Comparison of ENCODE assay signal across 12 mouse cellular contexts in the genomic region with DNA sequence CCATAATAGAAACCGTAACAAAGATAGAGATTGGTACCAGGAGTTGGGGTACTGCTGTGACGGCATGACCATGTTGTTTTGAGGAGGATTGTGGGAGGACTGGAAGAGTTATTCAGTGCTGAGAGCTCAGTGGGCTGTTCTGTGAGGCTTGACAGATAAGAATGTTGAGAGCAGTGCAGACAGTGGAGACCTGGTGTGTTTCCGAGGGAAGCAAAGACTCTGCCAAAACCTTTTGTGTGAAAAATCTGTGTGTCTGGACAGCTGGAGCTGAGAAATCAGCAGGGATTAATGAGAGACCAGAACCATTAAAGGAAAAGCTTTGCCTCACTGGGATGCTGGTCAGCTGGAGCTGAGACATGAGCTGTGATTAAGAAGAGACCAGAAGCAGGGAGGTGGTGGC. TPM values are rescaled to one million over a fixed set of nuclear protein-coding genes. Genes with fewer than 3 reads are reported as not detected.
DNase-seq lines count a peak whose midpoint lies in the region; ATAC-seq and TF ChIP-seq lines count a peak whose summit lies in the region.
"Had no signal": no experiment of that assay in that cellular context is flagged by ENCODE, and none has a peak within 500 bp of the region (broad histone marks: within the 10 kb centered on the region; RNA-seq: fewer than 3 reads in every experiment).

No protein-coding gene starts in this region.

- H3K36me3 ChIP-seq in midbrain, embryonic 12.5 days = peaks cover 28% of the 10 kb centered on the region
- no peaks in the 10 kb centered on the region for H3K36me3 ChIP-seq in midbrain, embryonic 11.5 days (ENCODE audit: control insufficient read depth, insufficient read depth, low read length)
- peaks cover 4% of the 10 kb centered on the region; the same call in 1 of the 2 replicates for H3K36me3 ChIP-seq in limb, embryonic 14.5 days (ENCODE audit: control insufficient read depth, insufficient read depth, low read length)
- H3K36me3 ChIP-seq: liver, embryonic 15.5 days had no signal

- TF ChIP-seq CTCF in gastrocnemius, adult 2 months (IDR thresholded peaks at IDR 0.05) = no peak

- intact Hi-C loops in gastrocnemius, adult 2 months (cut with DNase I) = loop anchor here (1.0 kb wide), 1 partner anchor 35 kb away; no protein-coding TSS in a partner anchor
- intact Hi-C loops in left cerebral cortex, postnatal 14 days (cut with DNase I) = no loop called here

- DNase-seq in gastrocnemius, adult 2 months = no peak
- no peak for DNase-seq in gastrocnemius, postnatal 25 days
- no peak for DNase-seq in midbrain, embryonic 11.5 days (ENCODE audit: low spot score, missing footprints)
- peak; percentile 63 to 70 for DNase-seq in heart, adult 9 months (ENCODE audit: low spot score in 2 of 2)
- no peak for DNase-seq in limb, embryonic 14.5 days (ENCODE audit: low spot score)
- no peak for DNase-seq in embryo, embryonic 10 days (ENCODE audit: low spot score)
- DNase-seq in left cerebral cortex, postnatal 14 days (ENCODE audit: low spot score in 2 of 2) = no peak
- DNase-seq: kidney, postnatal 4 days had no signal

- 55% methylated on average over 3 of the region's 3 CpGs for WGBS in midbrain, embryonic 12.5 days
- 64% methylated on average over 3 of the region's 3 CpGs for WGBS in midbrain, embryonic 11.5 days
- WGBS in limb, embryonic 14.5 days = 66% methylated on average over 3 of the region's 3 CpGs

- H3K4me1 ChIP-seq in midbrain, embryonic 12.5 days = no peaks in the 10 kb centered on the region
- no peaks in the 10 kb centered on the region for H3K4me1 ChIP-seq in midbrain, embryonic 11.5 days (ENCODE audit: control insufficient read depth, insufficient read depth, low read length)
- H3K4me1 ChIP-seq in limb, embryonic 14.5 days (ENCODE audit: control insufficient read depth, insufficient read depth, low read length) = peaks cover 12% of the 10 kb centered on the region; the same call in 1 of the 2 replicates

- ATAC-seq in midbrain, embryonic 12.5 days (ENCODE audit: low FRiP score, low read depth) = no peak
- ATAC-seq in midbrain, embryonic 11.5 days (ENCODE audit: low FRiP score) = no peak
- ATAC-seq in limb, embryonic 14.5 days (ENCODE audit: low FRiP score, low read depth) = no peak
- ATAC-seq: activated CD4-positive, CD25-positive, alpha-beta regulatory T cell, adult 4 months had no signal

- H3K27ac ChIP-seq in gastrocnemius, adult 2 months = peak overlapping the region; percentile 75
- peak overlapping the region; percentile 10; the same call in 1 of the 2 replicates for H3K27ac ChIP-seq in midbrain, embryonic 12.5 days (replicated peaks)
- H3K27ac ChIP-seq in midbrain, embryonic 11.5 days (ENCODE audit: low read depth, low read length) = no peak overlapping the region
- 0 out of 2 replicates have a peak overlapping the region, but pooled peaks have one; percentile 21 for H3K27ac ChIP-seq in limb, embryonic 14.5 days (replicated peaks; ENCODE audit: low read depth, low read length)
- H3K27ac ChIP-seq: liver, embryonic 15.5 days; macrophage had no signal

- H3K4me2 ChIP-seq in midbrain, embryonic 12.5 days (replicated peaks) = no peak overlapping the region
- no peak overlapping the region for H3K4me2 ChIP-seq in midbrain, embryonic 11.5 days
- no peak overlapping the region for H3K4me2 ChIP-seq in limb, embryonic 14.5 days (replicated peaks; ENCODE audit: low read depth, low read length, severe bottlenecking)
- H3K4me2 ChIP-seq: liver, embryonic 15.5 days had no signal

- H3K9ac ChIP-seq in midbrain, embryonic 12.5 days (replicated peaks) = no peak overlapping the region
- no peak overlapping the region for H3K9ac ChIP-seq in midbrain, embryonic 11.5 days (ENCODE audit: low read length)
- H3K9ac ChIP-seq in limb, embryonic 14.5 days (ENCODE audit: low read depth, low read length, severe bottlenecking) = no peak overlapping the region
- H3K9ac ChIP-seq: liver, embryonic 15.5 days had no signal

- no peaks in the 10 kb centered on the region for H3K9me3 ChIP-seq in midbrain, embryonic 12.5 days
- no peaks in the 10 kb centered on the region for H3K9me3 ChIP-seq in midbrain, embryonic 11.5 days (ENCODE audit: control insufficient read depth, low read length)
- no peaks in the 10 kb centered on the region for H3K9me3 ChIP-seq in limb, embryonic 14.5 days (ENCODE audit: control insufficient read depth, low read length)
- H3K9me3 ChIP-seq: liver, embryonic 15.5 days had no signal

- H3K4me3 ChIP-seq in gastrocnemius, adult 2 months = no peak overlapping the region
- no peak overlapping the region for H3K4me3 ChIP-seq in midbrain, embryonic 12.5 days
- H3K4me3 ChIP-seq in midbrain, embryonic 11.5 days (ENCODE audit: low read depth, low read length) = no peak overlapping the region
- H3K4me3 ChIP-seq in limb, embryonic 14.5 days (replicated peaks; ENCODE audit: low read length) = no peak overlapping the region
- H3K4me3 ChIP-seq: liver, embryonic 15.5 days had no signal

- H3K27me3 ChIP-seq in midbrain, embryonic 12.5 days = no peaks in the 10 kb centered on the region
- no peaks in the 10 kb centered on the region for H3K27me3 ChIP-seq in midbrain, embryonic 11.5 days (ENCODE audit: control insufficient read depth, insufficient read depth, low read length)
- no peaks in the 10 kb centered on the region for H3K27me3 ChIP-seq in limb, embryonic 14.5 days (ENCODE audit: control insufficient read depth, insufficient read depth, low read length)
- H3K27me3 ChIP-seq: liver, embryonic 15.5 days had no signal

- no peak for TF ChIP-seq POLR2A in limb, embryonic 14.5 days (IDR thresholded peaks at IDR 0.05; ENCODE audit: borderline replicate concordance, extremely low read depth, insufficient read depth, insufficient read length)

RNA-seq across cellular contexts. Expression of gene Spon2, which starts 21.7 kb away (rescaled TPM):
- 1 to 10 TPM; 1.4 to 5.4 TPM for total RNA-seq in gastrocnemius, adult 2 months (2021)
- 1 to 10 TPM; 2.4 to 9.1 TPM for total RNA-seq in gastrocnemius, postnatal 25 days (2021)
- polyA plus RNA-seq in midbrain, embryonic 12.5 days (2016; fragmentation: Nextera tagmentation; extraction: Ambion mirVana) = 2.0 and 2.9 TPM in 2 replicates
- 2.0 and 3.5 TPM in 2 replicates for polyA plus RNA-seq in midbrain, embryonic 11.5 days (2014; fragmentation: Nextera tagmentation; extraction: Ambion mirVana)
- 26.0 and 28.8 TPM in 2 replicates for polyA plus RNA-seq in limb, embryonic 14.5 days (2012; rRNA removed)
- 23.1 and 23.9 TPM in 2 replicates for polyA plus RNA-seq in limb, embryonic 14.5 days (2014; fragmentation: Nextera tagmentation; extraction: Ambion mirVana)
- total RNA-seq in left cerebral cortex, postnatal 14 days (2021) = 1 to 10 TPM in 1 of 2 experiments, under 1 TPM in 1; 0.55 to 1.1 TPM
- polyA plus RNA-seq: activated CD4-positive, CD25-positive, alpha-beta regulatory T cell, adult 4 months; macrophage had no signal

RNA-seq across cellular contexts. Expression of gene Ctbp1, which starts 34.9 kb away (rescaled TPM):
- 100 to 1,000 TPM; 223 to 241 TPM for total RNA-seq in gastrocnemius, adult 2 months (2021)
- 100 to 1,000 TPM; 188 to 210 TPM for total RNA-seq in gastrocnemius, postnatal 25 days (2021)
- 570 and 571 TPM in 2 replicates for polyA plus RNA-seq in midbrain, embryonic 12.5 days (2016; fragmentation: Nextera tagmentation; extraction: Ambion mirVana)
- 487 and 546 TPM in 2 replicates for polyA plus RNA-seq in midbrain, embryonic 11.5 days (2014; fragmentation: Nextera tagmentation; extraction: Ambion mirVana)
- polyA plus RNA-seq in limb, embryonic 14.5 days (2012; rRNA removed) = 266 and 270 TPM in 2 replicates
- polyA plus RNA-seq in limb, embryonic 14.5 days (2014; fragmentation: Nextera tagmentation; extraction: Ambion mirVana) = 341 and 376 TPM in 2 replicates
- total RNA-seq in left cerebral cortex, postnatal 14 days (2021) = 100 to 1,000 TPM; 282 to 291 TPM

Comparison
In these comparisons a context has a peak if more than half of its experiments do, and no peak if none do; other contexts are left out.
1. DNase-seq: peak in heart, adult 9 months (2 of 2); none in gastrocnemius, adult 2 months (single experiment), gastrocnemius, postnatal 25 days (single experiment), midbrain, embryonic 11.5 days (single experiment), limb, embryonic 14.5 days (single experiment), embryo, embryonic 10 days (single experiment) and left cerebral cortex, postnatal 14 days (0 of 2).